Mouse (Mus musculus): Measurements from ENCODE around the gene Lamtor2. TPM values are rescaled to one million over a fixed set of nuclear protein-coding genes. Genes with fewer than 3 reads are reported as not detected.

Lamtor2 gene
- polyA plus RNA-seq, 1 experiment = 152 TPM

- Histone ChIP-seq H3K4me3 (replicated peaks) (peak overlapping the region; percentile 23), H3K36me3 (replicated peaks; ENCODE audit: low read length) (peaks cover 59% of the 10 kb centered on the region), H3K9me3 (no peaks in the 10 kb centered on the region), H3K27me3 (replicated peaks) (no peaks in the 10 kb centered on the region), H3K4me1 (peaks cover 44% of the 10 kb centered on the region)
- TF ChIP-seq FLI1 (IDR thresholded peaks at IDR 0.05; ENCODE audit: low read length) (no peak), GATA1 (IDR thresholded peaks at IDR 0.05; ENCODE audit: borderline replicate concordance, low read length) (no peak)
Measured at GRCm38 (mm10) chr3:88555069-88555605, 2.3 kb upstream of the Lamtor2 start.

- TF ChIP-seq GATA1 (IDR thresholded peaks at IDR 0.05; ENCODE audit: borderline replicate concordance, low read length) (no peak), FLI1 (IDR thresholded peaks at IDR 0.05; ENCODE audit: low read length) (no peak)
Measured at GRCm38 (mm10) chr3:88553880-88554586, 1.2 kb upstream of the Lamtor2 start.

GRCm38 (mm10) chr3:88553525-88553879, 628 bp upstream of the Lamtor2 start, which contains the start of gene Ubqln4:
Gene Ubqln4 (plus strand): TSS chr3:88553758.
- peaks cover 49% of the 10 kb centered on the region for H3K4me1 ChIP-seq
- H3K27me3 ChIP-seq (replicated peaks) = no peaks in the 10 kb centered on the region
- peak within 1 kb of the TSS; percentile 100 for H3K4me3 ChIP-seq (replicated peaks)
- TF ChIP-seq FLI1 (IDR thresholded peaks at IDR 0.05; ENCODE audit: low read length) (no peak), GATA1 (IDR thresholded peaks at IDR 0.05; ENCODE audit: borderline replicate concordance, low read length) (no peak)
- H3K9me3 ChIP-seq = no peaks in the 10 kb centered on the region
- peaks cover 60% of the 10 kb centered on the region for H3K36me3 ChIP-seq (replicated peaks; ENCODE audit: low read length)

More at GRCm38 (mm10) chr3:88553880-88554586, 1.2 kb upstream of the Lamtor2 start:
- Histone ChIP-seq H3K27me3 (replicated peaks) (no peaks in the 10 kb centered on the region), H3K9me3 (no peaks in the 10 kb centered on the region), H3K4me1 (peaks cover 49% of the 10 kb centered on the region), H3K4me3 (replicated peaks) (peak overlapping the region; percentile 100), H3K36me3 (replicated peaks; ENCODE audit: low read length) (peaks cover 59% of the 10 kb centered on the region)

GRCm38 (mm10) chr3:88552082-88552645, 710 bp downstream of the Lamtor2 start:
- Histone ChIP-seq H3K4me3 (replicated peaks) (peak overlapping the region; percentile 100), H3K27me3 (replicated peaks) (no peaks in the 10 kb centered on the region), H3K4me1 (peaks cover 51% of the 10 kb centered on the region), H3K9me3 (no peaks in the 10 kb centered on the region), H3K36me3 (replicated peaks; ENCODE audit: low read length) (peaks cover 58% of the 10 kb centered on the region)
- TF ChIP-seq FLI1 (IDR thresholded peaks at IDR 0.05; ENCODE audit: low read length) (no peak), GATA1 (IDR thresholded peaks at IDR 0.05; ENCODE audit: borderline replicate concordance, low read length) (no peak)

GRCm38 (mm10) chr3:88551586-88551985, 1.3 kb downstream of the Lamtor2 start:
- Histone ChIP-seq H3K4me3 (replicated peaks) (peak overlapping the region; percentile 100), H3K36me3 (replicated peaks; ENCODE audit: low read length) (peaks cover 57% of the 10 kb centered on the region)

GRCm38 (mm10) chr3:88548180-88548917, 4.5 kb downstream of the Lamtor2 start, which contains the start of gene Rab25:
Gene Rab25 (minus strand): TSS chr3:88548300.
- Histone ChIP-seq H3K36me3 (replicated peaks; ENCODE audit: low read length) (peaks cover 43% of the 10 kb centered on the region), H3K4me1 (peaks cover 61% of the 10 kb centered on the region)

More at GRCm38 (mm10) chr3:88551586-88551985, 1.3 kb downstream of the Lamtor2 start:
- Histone ChIP-seq H3K9me3 (no peaks in the 10 kb centered on the region), H3K27me3 (replicated peaks) (no peaks in the 10 kb centered on the region), H3K4me1 (peaks cover 53% of the 10 kb centered on the region)
- TF ChIP-seq FLI1 (IDR thresholded peaks at IDR 0.05; ENCODE audit: low read length) (no peak), GATA1 (IDR thresholded peaks at IDR 0.05; ENCODE audit: borderline replicate concordance, low read length) (no peak)

GRCm38 (mm10) chr3:88546674-88547418, 6.0 kb downstream of the Lamtor2 start:
- Histone ChIP-seq H3K4me3 (replicated peaks) (no peak overlapping the region), H3K36me3 (replicated peaks; ENCODE audit: low read length) (peaks cover 47% of the 10 kb centered on the region), H3K27me3 (replicated peaks) (no peaks in the 10 kb centered on the region), H3K4me1 (peaks cover 71% of the 10 kb centered on the region), H3K9me3 (no peaks in the 10 kb centered on the region)
- TF ChIP-seq FLI1 (IDR thresholded peaks at IDR 0.05; ENCODE audit: low read length) (no peak), GATA1 (IDR thresholded peaks at IDR 0.05; ENCODE audit: borderline replicate concordance, low read length) (no peak)

More at GRCm38 (mm10) chr3:88548180-88548917, 4.5 kb downstream of the Lamtor2 start, which contains the start of gene Rab25:
- Histone ChIP-seq H3K27me3 (replicated peaks) (no peaks in the 10 kb centered on the region), H3K9me3 (no peaks in the 10 kb centered on the region), H3K4me3 (replicated peaks) (no peak within 1 kb of the TSS)
- TF ChIP-seq GATA1 (IDR thresholded peaks at IDR 0.05; ENCODE audit: borderline replicate concordance, low read length) = no peak
- TF ChIP-seq FLI1 (IDR thresholded peaks at IDR 0.05; ENCODE audit: low read length) = no peak

GRCm38 (mm10) chr3:88544955-88545591, 7.8 kb downstream of the Lamtor2 start:
- H3K36me3 ChIP-seq (replicated peaks; ENCODE audit: low read length) = peaks cover 36% of the 10 kb centered on the region
- peaks cover 64% of the 10 kb centered on the region for H3K4me1 ChIP-seq

More at GRCm38 (mm10) chr3:88544955-88545591, 7.8 kb downstream of the Lamtor2 start:
- no peaks in the 10 kb centered on the region for H3K27me3 ChIP-seq (replicated peaks)
- no peak for TF ChIP-seq GATA1 (IDR thresholded peaks at IDR 0.05; ENCODE audit: borderline replicate concordance, low read length)
- TF ChIP-seq FLI1 (IDR thresholded peaks at IDR 0.05; ENCODE audit: low read length) = no peak
- H3K9me3 ChIP-seq = no peaks in the 10 kb centered on the region
- H3K4me3 ChIP-seq (replicated peaks) = peak overlapping the region; percentile 48

Measured in megakaryocyte, embryonic 14.5 days (primary cell).